Mouse (Mus musculus): ENCODE results near the gene Tssc4. TPM values are rescaled to one million over a fixed set of nuclear protein-coding genes. Genes with fewer than 3 reads are reported as not detected.

The Tssc4 gene
- polyA plus RNA-seq (2015; fragmentation: Illumina TruSeq; extraction: RNeasy Lipid Tissue Mini Kit (QIAGEN cat#74804); ENCODE audit: insufficient read depth, low read depth, low replicate concordance), result 17.8 TPM

DNA sequence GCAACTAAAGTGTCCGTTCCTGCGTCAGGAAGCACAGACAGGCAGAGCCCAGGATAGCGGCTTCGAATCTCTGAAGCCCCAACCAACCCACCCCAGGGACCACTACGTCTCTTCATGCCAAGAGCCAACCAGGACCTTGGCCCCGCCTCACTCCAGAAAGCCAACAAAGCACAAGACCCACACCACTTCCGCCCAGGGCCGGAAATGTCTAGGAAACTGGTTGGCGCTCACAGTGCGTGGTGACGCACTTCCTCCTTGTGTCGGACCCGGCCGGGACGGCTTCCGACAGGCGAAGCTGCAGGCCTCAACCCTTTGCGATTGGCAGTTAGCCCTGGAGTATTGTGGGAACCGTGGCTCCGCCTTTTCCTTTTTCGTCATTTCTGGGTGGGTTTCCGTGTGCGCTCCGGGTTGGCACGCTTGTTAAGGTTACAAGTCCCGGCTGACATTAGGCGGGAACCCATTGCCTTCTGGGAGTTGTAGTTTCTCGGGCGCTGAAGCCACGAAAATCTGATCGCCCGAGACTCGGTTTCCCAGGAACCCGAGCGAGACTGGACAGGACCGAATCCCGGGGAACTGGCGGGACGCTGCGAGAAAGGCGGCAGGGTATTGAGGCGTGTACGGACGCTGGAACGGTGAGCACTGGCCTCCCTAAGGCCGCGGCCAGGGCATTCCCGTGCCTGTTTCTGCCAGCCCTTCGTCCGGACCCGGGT lies at the start of gene Tssc4:
Gene Tssc4 (plus strand): TSS at position 368 of the 710 bp plus-strand sequence.

GRCm38 (mm10) chr7:143052626-143053007 lies 16.4 kb upstream of the Tssc4 start, which contains the start of gene Cd81:
Gene Cd81 (plus strand): TSS chr7:143052739.

DNA sequence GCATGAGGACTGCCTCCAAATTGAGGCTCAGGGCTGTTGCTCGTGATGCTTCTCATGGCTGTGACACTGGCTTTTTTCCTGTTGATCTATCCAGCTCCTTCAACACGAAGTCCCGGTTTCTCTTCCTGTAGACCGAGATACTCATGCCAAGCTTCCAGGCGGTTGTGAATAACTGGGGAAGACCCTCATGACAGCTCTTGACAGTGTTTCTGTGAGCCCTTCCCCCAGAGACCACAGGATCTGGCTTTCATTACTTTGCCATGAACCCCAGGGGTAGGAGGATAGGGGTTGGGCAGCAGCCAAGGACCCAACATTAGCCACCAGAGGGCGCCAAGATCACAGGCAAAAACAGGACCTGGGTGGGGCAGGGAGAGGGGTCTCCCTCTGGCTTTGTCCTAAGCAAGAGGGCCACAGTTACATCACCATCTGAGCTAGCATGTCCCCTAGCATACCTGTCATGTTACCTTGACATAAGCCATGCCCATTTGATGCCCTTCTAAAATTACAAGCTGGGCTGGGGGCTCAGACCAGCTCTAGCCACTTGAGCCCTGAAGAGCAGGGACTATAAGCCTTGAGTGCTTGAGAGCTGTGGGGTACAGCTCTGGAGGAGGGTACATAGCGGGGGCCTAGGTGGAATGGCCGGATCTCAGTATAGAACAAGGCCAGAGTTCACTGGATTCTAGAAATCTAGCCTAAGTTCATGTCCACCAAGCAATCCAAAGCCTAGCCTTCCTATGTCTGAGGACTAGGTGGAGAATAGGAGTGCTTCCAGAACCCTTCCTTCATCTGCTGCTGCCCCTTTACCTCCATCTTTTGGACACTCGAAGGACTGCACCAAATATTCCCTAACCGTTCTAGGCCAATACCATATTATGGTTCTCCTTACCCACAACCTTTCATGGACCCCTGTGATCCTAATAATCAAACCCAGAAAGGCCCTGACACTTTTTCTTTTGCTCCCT lies 25.8 kb downstream of the Tssc4 start, which contains the start of gene Trpm5:
Gene Trpm5 (minus strand): TSS at position 51 of the 962 bp plus-strand sequence.

DNA sequence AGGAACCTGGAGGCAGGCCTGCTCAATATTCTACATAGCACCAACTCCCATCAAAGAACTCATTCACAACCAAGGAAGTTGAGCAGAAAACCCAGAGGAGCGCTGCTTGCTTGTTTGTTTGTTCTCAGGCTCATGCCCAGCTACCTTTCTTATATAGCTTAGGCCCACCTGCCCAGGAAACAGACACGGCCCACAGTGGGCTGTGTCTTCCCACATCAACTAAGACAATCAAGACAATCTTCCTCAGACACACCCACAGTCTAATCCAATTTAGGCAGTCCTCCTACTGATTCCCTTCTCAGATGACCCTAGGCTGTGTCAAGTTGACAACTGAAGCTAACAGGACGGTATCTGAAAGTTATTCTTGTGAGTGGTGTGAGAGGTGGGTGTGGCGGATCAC lies 37.0 kb downstream of the Tssc4 start, which contains the start of gene Kcnq1:
Gene Kcnq1 (plus strand): TSS at position 301 of the 400 bp plus-strand sequence.

Other genes starting within 250 kb of the Tssc4 start
- gene Th, start 138.1 kb upstream of the Tssc4 start, polyA plus RNA-seq (2015; fragmentation: Illumina TruSeq; extraction: RNeasy Lipid Tissue Mini Kit (QIAGEN cat#74804); ENCODE audit: insufficient read depth, low read depth, low replicate concordance), result 2.3 TPM
- not detected for gene Ascl2, start 100.0 kb upstream of the Tssc4 start, polyA plus RNA-seq (2015; fragmentation: Illumina TruSeq; extraction: RNeasy Lipid Tissue Mini Kit (QIAGEN cat#74804); ENCODE audit: insufficient read depth, low read depth, low replicate concordance)
- gene Tspan32, start 64.2 kb upstream of the Tssc4 start, polyA plus RNA-seq (2015; fragmentation: Illumina TruSeq; extraction: RNeasy Lipid Tissue Mini Kit (QIAGEN cat#74804); ENCODE audit: insufficient read depth, low read depth, low replicate concordance), result not detected
- gene Cd81, start 16.5 kb upstream of the Tssc4 start, polyA plus RNA-seq (2015; fragmentation: Illumina TruSeq; extraction: RNeasy Lipid Tissue Mini Kit (QIAGEN cat#74804); ENCODE audit: insufficient read depth, low read depth, low replicate concordance), result 99.4 TPM
- gene Trpm5, start 25.4 kb downstream of the Tssc4 start, polyA plus RNA-seq (2015; fragmentation: Illumina TruSeq; extraction: RNeasy Lipid Tissue Mini Kit (QIAGEN cat#74804); ENCODE audit: insufficient read depth, low read depth, low replicate concordance), result 8.0 TPM
- 6.7 TPM for gene Kcnq1, start 37.1 kb downstream of the Tssc4 start, polyA plus RNA-seq (2015; fragmentation: Illumina TruSeq; extraction: RNeasy Lipid Tissue Mini Kit (QIAGEN cat#74804); ENCODE audit: insufficient read depth, low read depth, low replicate concordance)

Data from pancreas, adult 10 weeks (tissue).